Mouse (Mus musculus): Measurements from ENCODE around the gene Fgf14. TPM values are rescaled to one million over a fixed set of nuclear protein-coding genes. Genes with fewer than 3 reads are reported as not detected.

Fgf14 gene
- 0.83 and 1.3 TPM in 2 replicates for polyA plus RNA-seq (2015; fragmentation: Nextera tagmentation; extraction: Ambion mirVana)

DNA sequence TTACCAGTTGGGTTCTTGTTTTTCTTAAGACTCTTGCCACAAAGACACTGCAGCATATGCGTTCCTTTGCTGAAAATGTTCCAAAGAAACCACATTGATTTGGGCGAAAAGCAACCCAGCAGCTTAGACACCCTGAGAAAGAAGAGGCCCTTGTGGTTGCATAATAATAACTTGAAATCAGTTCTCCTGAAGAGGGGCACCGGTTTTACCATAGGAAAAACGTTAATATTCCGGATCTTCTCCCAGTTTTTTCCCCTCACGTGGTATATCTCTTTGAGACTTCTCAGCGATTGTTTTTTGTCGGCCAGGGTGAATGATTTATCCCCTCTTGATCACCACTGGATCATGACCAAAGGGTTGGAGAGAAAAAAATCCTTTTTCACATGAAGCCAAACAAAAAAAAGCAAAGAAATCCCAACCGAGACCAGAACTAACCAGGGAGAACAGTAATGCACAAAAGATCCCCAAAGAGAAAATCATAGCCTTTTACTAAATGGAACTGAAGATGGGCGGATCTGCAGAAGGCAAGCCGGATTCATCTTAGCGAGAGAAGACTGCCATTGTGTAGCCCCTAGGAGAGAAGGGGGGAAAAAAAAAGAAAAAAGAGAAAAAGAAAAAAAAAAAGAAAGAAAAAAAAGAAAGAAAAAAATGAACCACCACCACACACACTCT is at the start of gene Fgf14:
Gene Fgf14, minus strand, starts transcription at position 622 of the 672 bp plus-strand sequence.
- no peaks in the 10 kb centered on the region for H3K36me3 ChIP-seq
- no peak within 1 kb of the TSS for H3K9ac ChIP-seq
- H3K27ac ChIP-seq (replicated peaks) = no peak within 1 kb of the TSS

GRCm38 (mm10) chr14:124677379-124677778 is 452 bp upstream of the Fgf14 start:
- ATAC-seq (ENCODE audit: insufficient number of reproducible peaks, low FRiP score, low TSS enrichment, low read depth) = peak; percentile 63
- H3K9me3 ChIP-seq (replicated peaks) = no peaks in the 10 kb centered on the region
- no peak overlapping the region for H3K27ac ChIP-seq (replicated peaks)
- peaks cover 16% of the 10 kb centered on the region; the same call in 1 of the 2 replicates for H3K4me1 ChIP-seq
- H3K4me2 ChIP-seq (replicated peaks) = peak overlapping the region; percentile 51
- H3K36me3 ChIP-seq = no peaks in the 10 kb centered on the region
- H3K9ac ChIP-seq = no peak overlapping the region
- WGBS = 2% methylated on average over 10 of the region's 10 CpGs
- peak overlapping the region; percentile 39 for H3K4me3 ChIP-seq (replicated peaks)
- H3K27me3 ChIP-seq = peaks cover 21% of the 10 kb centered on the region

More for the DNA sequence above, at the start of gene Fgf14:
- 14% methylated on average over 12 of the region's 12 CpGs for WGBS
- H3K4me2 ChIP-seq (replicated peaks) = peak within 1 kb of the TSS; percentile 51
- H3K27me3 ChIP-seq = peaks cover 21% of the 10 kb centered on the region
- ATAC-seq (ENCODE audit: insufficient number of reproducible peaks, low FRiP score, low TSS enrichment, low read depth) = no peak
- no peaks in the 10 kb centered on the region for H3K9me3 ChIP-seq (replicated peaks)
- peak within 1 kb of the TSS; percentile 39 for H3K4me3 ChIP-seq (replicated peaks)
- peaks cover 16% of the 10 kb centered on the region; the same call in 1 of the 2 replicates for H3K4me1 ChIP-seq

GRCm38 (mm10) chr14:124675654-124676505 is 1.0 kb downstream of the Fgf14 start:
- no peak overlapping the region for H3K9ac ChIP-seq

GRCm38 (mm10) chr14:124675142-124675653 is 1.7 kb downstream of the Fgf14 start:
- Histone ChIP-seq H3K27me3 (peaks cover 21% of the 10 kb centered on the region), H3K4me2 (replicated peaks) (peak overlapping the region; percentile 51), H3K4me3 (replicated peaks) (peak overlapping the region; percentile 39), H3K9me3 (replicated peaks) (no peaks in the 10 kb centered on the region), H3K9ac (no peak overlapping the region), H3K4me1 (peaks cover 16% of the 10 kb centered on the region; the same call in 1 of the 2 replicates), H3K36me3 (no peaks in the 10 kb centered on the region), H3K27ac (replicated peaks) (no peak overlapping the region)
- 2% methylated on average over 21 of the region's 21 CpGs for WGBS
- ATAC-seq (ENCODE audit: insufficient number of reproducible peaks, low FRiP score, low TSS enrichment, low read depth) = no peak; the same call in 1 of the 2 replicates

More at GRCm38 (mm10) chr14:124675654-124676505, 1.0 kb downstream of the Fgf14 start:
- Histone ChIP-seq H3K27me3 (peaks cover 21% of the 10 kb centered on the region), H3K36me3 (no peaks in the 10 kb centered on the region), H3K4me1 (peaks cover 16% of the 10 kb centered on the region; the same call in 1 of the 2 replicates), H3K27ac (replicated peaks) (no peak overlapping the region), H3K4me2 (replicated peaks) (peak overlapping the region; percentile 51), H3K9me3 (replicated peaks) (no peaks in the 10 kb centered on the region), H3K4me3 (replicated peaks) (peak overlapping the region; percentile 39)
- peak; percentile 69; the same call in 1 of the 2 replicates for ATAC-seq (ENCODE audit: insufficient number of reproducible peaks, low FRiP score, low TSS enrichment, low read depth)
- 19% methylated on average over 23 of the region's 23 CpGs for WGBS

GRCm38 (mm10) chr14:124674536-124675141 is 2.3 kb downstream of the Fgf14 start:
- Histone ChIP-seq H3K4me1 (peaks cover 16% of the 10 kb centered on the region; the same call in 1 of the 2 replicates), H3K27ac (replicated peaks) (no peak overlapping the region), H3K4me3 (replicated peaks) (peak overlapping the region; percentile 39), H3K27me3 (peaks cover 21% of the 10 kb centered on the region), H3K4me2 (replicated peaks) (peak overlapping the region; percentile 51), H3K36me3 (no peaks in the 10 kb centered on the region), H3K9ac (no peak overlapping the region), H3K9me3 (replicated peaks) (no peaks in the 10 kb centered on the region)
- ATAC-seq (ENCODE audit: insufficient number of reproducible peaks, low FRiP score, low TSS enrichment, low read depth) = no peak; the same call in 1 of the 2 replicates
- WGBS = 33% methylated on average over 8 of the region's 8 CpGs

DNA sequence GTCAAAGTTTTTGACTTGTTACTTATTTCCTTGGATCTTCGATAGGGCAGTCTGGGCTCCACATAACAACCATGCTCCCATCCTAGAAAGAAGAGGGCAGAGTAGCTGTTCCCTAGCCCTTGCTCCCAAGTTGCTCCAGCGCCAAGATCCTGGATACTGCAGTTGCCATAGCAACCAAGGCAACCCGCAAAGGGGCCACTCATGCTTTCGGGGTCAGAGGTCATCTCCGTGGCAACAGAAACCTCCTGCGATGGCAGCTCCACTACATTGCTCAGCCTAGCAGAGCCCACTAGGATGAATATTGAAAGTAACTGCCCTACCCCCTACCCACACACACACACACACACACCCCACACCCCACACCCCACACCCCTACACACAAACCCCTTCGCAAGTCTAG is 7.2 kb downstream of the Fgf14 start:
- Histone ChIP-seq H3K27ac (replicated peaks) (no peak overlapping the region), H3K27me3 (peaks cover 4% of the 10 kb centered on the region), H3K4me3 (replicated peaks) (no peak overlapping the region), H3K36me3 (no peaks in the 10 kb centered on the region), H3K9me3 (replicated peaks) (no peaks in the 10 kb centered on the region), H3K4me1 (peaks cover 3% of the 10 kb centered on the region; the same call in 1 of the 2 replicates), H3K4me2 (replicated peaks) (no peak overlapping the region), H3K9ac (no peak overlapping the region)
- 0 out of 2 replicates have a peak, but pooled peaks have one; percentile 47 for ATAC-seq (ENCODE audit: insufficient number of reproducible peaks, low FRiP score, low TSS enrichment, low read depth)
- WGBS = 18% methylated on average over 7 of the region's 7 CpGs

GRCm38 (mm10) chr14:124642822-124643221 is 34.1 kb downstream of the Fgf14 start:
- Histone ChIP-seq H3K4me2 (replicated peaks) (no peak overlapping the region), H3K9ac (no peak overlapping the region), H3K27ac (replicated peaks) (no peak overlapping the region), H3K27me3 (no peaks in the 10 kb centered on the region), H3K36me3 (no peaks in the 10 kb centered on the region), H3K4me3 (replicated peaks) (no peak overlapping the region), H3K4me1 (no peaks in the 10 kb centered on the region), H3K9me3 (replicated peaks) (no peaks in the 10 kb centered on the region)
- WGBS = 64% methylated on average over 3 of the region's 3 CpGs
- ATAC-seq (ENCODE audit: insufficient number of reproducible peaks, low FRiP score, low TSS enrichment, low read depth) = no peak

GRCm38 (mm10) chr14:124634881-124635280 is 42.0 kb downstream of the Fgf14 start:
- ATAC-seq (ENCODE audit: insufficient number of reproducible peaks, low FRiP score, low TSS enrichment, low read depth) = no peak
- Histone ChIP-seq H3K36me3 (no peaks in the 10 kb centered on the region), H3K9ac (no peak overlapping the region), H3K27ac (replicated peaks) (no peak overlapping the region), H3K9me3 (replicated peaks) (no peaks in the 10 kb centered on the region), H3K27me3 (no peaks in the 10 kb centered on the region), H3K4me3 (replicated peaks) (no peak overlapping the region), H3K4me2 (replicated peaks) (no peak overlapping the region), H3K4me1 (no peaks in the 10 kb centered on the region)
- WGBS = 57% methylated on average over 2 of the region's 2 CpGs

DNA sequence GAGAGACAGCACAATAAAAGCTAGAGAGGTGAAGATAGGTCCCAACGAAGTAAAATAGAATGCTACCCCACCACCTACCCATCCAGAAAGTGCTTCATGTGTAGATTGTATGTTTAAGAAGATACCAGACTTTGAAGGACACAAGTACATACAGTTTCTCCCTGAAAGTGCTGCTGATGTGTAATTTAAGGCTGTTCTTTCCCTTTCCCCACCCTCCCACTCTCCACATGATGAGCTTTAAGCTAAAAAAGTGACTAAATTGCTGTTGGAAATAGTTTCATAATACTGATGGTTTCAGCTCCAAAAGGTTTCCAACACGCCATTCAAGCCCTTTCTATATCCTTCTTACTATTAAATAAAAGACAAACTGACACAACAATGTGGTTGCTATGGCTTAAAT is 63.5 kb downstream of the Fgf14 start:
- no peak overlapping the region for H3K4me3 ChIP-seq (replicated peaks)
- no peaks in the 10 kb centered on the region for H3K4me1 ChIP-seq
- H3K36me3 ChIP-seq = no peaks in the 10 kb centered on the region
- no peak overlapping the region for H3K4me2 ChIP-seq (replicated peaks)
- no peak overlapping the region for H3K9ac ChIP-seq
- no peaks in the 10 kb centered on the region for H3K27me3 ChIP-seq
- ATAC-seq (ENCODE audit: insufficient number of reproducible peaks, low FRiP score, low TSS enrichment, low read depth) = no peak
- H3K27ac ChIP-seq (replicated peaks) = no peak overlapping the region
- WGBS = 52% methylated on average over 2 of the region's 2 CpGs
- no peaks in the 10 kb centered on the region for H3K9me3 ChIP-seq (replicated peaks)

- no peak for ATAC-seq (ENCODE audit: insufficient number of reproducible peaks, low FRiP score, low TSS enrichment, low read depth)
- no peaks in the 10 kb centered on the region for H3K27me3 ChIP-seq
- WGBS = 83% methylated on average over 2 of the region's 2 CpGs
- no peaks in the 10 kb centered on the region for H3K4me1 ChIP-seq
- H3K9me3 ChIP-seq (replicated peaks) = no peaks in the 10 kb centered on the region
- H3K27ac ChIP-seq (replicated peaks) = no peak overlapping the region
- no peak overlapping the region for H3K9ac ChIP-seq
- no peak overlapping the region for H3K4me3 ChIP-seq (replicated peaks)
- no peaks in the 10 kb centered on the region for H3K36me3 ChIP-seq
- no peak overlapping the region for H3K4me2 ChIP-seq (replicated peaks)
Observed at GRCm38 (mm10) chr14:124606036-124606711, 70.8 kb downstream of the Fgf14 start.
